Comparison of ENCODE assay signal across 11 mouse cellular contexts in genomic region chr17:35187959-35188610, GRCm38 (mm10). TPM values are rescaled to one million over a fixed set of nuclear protein-coding genes. Genes with fewer than 3 reads are reported as not detected.
DNase-seq lines count a peak whose midpoint lies in the region; ATAC-seq lines count a peak whose summit lies in the region.
"Had no signal": no experiment of that assay in that cellular context is flagged by ENCODE, and none has a peak within 500 bp of the region (broad histone marks: within the 10 kb centered on the region; RNA-seq: fewer than 3 reads in every experiment).

Gene Lst1, minus strand, starts transcription at chr17:35188439.

- no peak within 1 kb of the TSS for H3K27ac ChIP-seq in lung, embryonic 16.5 days (ENCODE audit: low read length)
- H3K27ac ChIP-seq in intestine, embryonic 14.5 days (ENCODE audit: low read depth) = no peak within 1 kb of the TSS
- no peak within 1 kb of the TSS for H3K27ac ChIP-seq in midbrain, embryonic 15.5 days

- no peak within 1 kb of the TSS for H3K4me2 ChIP-seq in lung, embryonic 16.5 days (ENCODE audit: low read depth, low read length)
- H3K4me2 ChIP-seq in intestine, embryonic 14.5 days (ENCODE audit: low read length) = no peak within 1 kb of the TSS
- H3K4me2 ChIP-seq in midbrain, embryonic 15.5 days = no peak within 1 kb of the TSS

- no peak within 1 kb of the TSS for H3K4me3 ChIP-seq in lung, embryonic 16.5 days (ENCODE audit: low read length)
- no peak within 1 kb of the TSS for H3K4me3 ChIP-seq in intestine, embryonic 14.5 days (ENCODE audit: low read depth, low read length)
- H3K4me3 ChIP-seq in midbrain, embryonic 15.5 days = no peak within 1 kb of the TSS

- H3K9me3 ChIP-seq in lung, embryonic 16.5 days (ENCODE audit: control insufficient read depth, low read length) = no peaks in the 10 kb centered on the region
- no peaks in the 10 kb centered on the region for H3K9me3 ChIP-seq in intestine, embryonic 14.5 days (ENCODE audit: control insufficient read depth, low read length)
- no peaks in the 10 kb centered on the region for H3K9me3 ChIP-seq in midbrain, embryonic 15.5 days

- no peak for DNase-seq in frontal cortex, adult 2 months (ENCODE audit: extremely low spot score in 1 of 2, low spot score in 1 of 2)
- DNase-seq in frontal cortex, postnatal 10 days (ENCODE audit: low spot score in 2 of 2) = no peak
- DNase-seq in lung, postnatal 14 days = no peak
- DNase-seq in intestine, embryonic 14.5 days (ENCODE audit: low spot score) = no peak
- DNase-seq in right cerebral cortex, postnatal 25 days = no peak
- DNase-seq: adrenal gland, postnatal 10 days had no signal

- no peaks in the 10 kb centered on the region for H3K27me3 ChIP-seq in lung, embryonic 16.5 days (ENCODE audit: control insufficient read depth, insufficient read depth, low read depth, low read length)
- H3K27me3 ChIP-seq in intestine, embryonic 14.5 days (replicated peaks; ENCODE audit: control insufficient read depth, insufficient read depth, low read length) = no peaks in the 10 kb centered on the region
- no peaks in the 10 kb centered on the region; the same call in 1 of the 2 replicates for H3K27me3 ChIP-seq in midbrain, embryonic 15.5 days (replicated peaks)

- ATAC-seq in lung, embryonic 16.5 days (ENCODE audit: low read depth) = no peak
- no peak for ATAC-seq in intestine, embryonic 14.5 days (replicated peaks; ENCODE audit: low FRiP score, low TSS enrichment, low read depth)
- ATAC-seq in megakaryocyte progenitor cell, adult 5-6 weeks (replicated peaks; ENCODE audit: poor library complexity) = peak; percentile 32
- ATAC-seq in midbrain, embryonic 15.5 days (replicated peaks) = no peak
- ATAC-seq: hindbrain, embryonic 16.5 days had no signal

- WGBS in lung, embryonic 16.5 days = 71% methylated on average over 7 of the region's 7 CpGs
- 63% methylated on average over 7 of the region's 7 CpGs for whole genome bisulfite sequencing in intestine, embryonic 14.5 days
- 70% methylated on average over 7 of the region's 7 CpGs for WGBS in midbrain, embryonic 15.5 days

- peaks cover 7% of the 10 kb centered on the region; the same call in 1 of the 2 replicates for H3K4me1 ChIP-seq in lung, embryonic 16.5 days (replicated peaks; ENCODE audit: control insufficient read depth, insufficient read depth, low read length)
- H3K4me1 ChIP-seq in intestine, embryonic 14.5 days (replicated peaks; ENCODE audit: control insufficient read depth, insufficient read depth, low read length) = peaks cover 5% of the 10 kb centered on the region
- H3K4me1 ChIP-seq in midbrain, embryonic 15.5 days = peaks cover 11% of the 10 kb centered on the region; the same call in 1 of the 2 replicates

- H3K36me3 ChIP-seq in lung, embryonic 16.5 days (ENCODE audit: control insufficient read depth, insufficient read depth, low read length) = no peaks in the 10 kb centered on the region
- H3K36me3 ChIP-seq in intestine, embryonic 14.5 days (ENCODE audit: control insufficient read depth, insufficient read depth, low read length) = no peaks in the 10 kb centered on the region
- no peaks in the 10 kb centered on the region for H3K36me3 ChIP-seq in midbrain, embryonic 15.5 days (replicated peaks)

- H3K9ac ChIP-seq in lung, embryonic 16.5 days (ENCODE audit: low read length) = no peak within 1 kb of the TSS
- H3K9ac ChIP-seq in intestine, embryonic 14.5 days (ENCODE audit: low read length) = no peak within 1 kb of the TSS
- H3K9ac ChIP-seq in midbrain, embryonic 15.5 days = no peak within 1 kb of the TSS

RNA-seq across cellular contexts. Expression of gene Lst1, which starts in this region (rescaled TPM):
- polyA plus RNA-seq in frontal cortex, adult 2 months (2012; rRNA removed) = 14.3 and 20.7 TPM in 2 replicates
- polyA plus RNA-seq in lung, embryonic 16.5 days (2015; fragmentation: Nextera tagmentation; extraction: Ambion mirVana) = 11.3 and 12.4 TPM in 2 replicates
- 16.9 and 19.1 TPM in 2 replicates for polyA plus RNA-seq in intestine, embryonic 14.5 days (2014; fragmentation: Nextera tagmentation; extraction: Ambion mirVana)
- 65.2 and 70.1 TPM in 2 replicates for total RNA-seq in megakaryocyte progenitor cell, adult 5-6 weeks (2015)
- 47.2 and 99.6 TPM in 2 replicates for total RNA-seq in megakaryocyte progenitor cell, adult 5-6 weeks (2017)
- polyA plus RNA-seq in midbrain, embryonic 15.5 days (2015; fragmentation: Nextera tagmentation; extraction: Ambion mirVana) = 7.6 and 9.2 TPM in 2 replicates
- polyA plus RNA-seq: erythroblast, embryonic 14.5 days had no signal
